Mouse (Mus musculus): Measurements from ENCODE around the gene Dctd.

DNA sequence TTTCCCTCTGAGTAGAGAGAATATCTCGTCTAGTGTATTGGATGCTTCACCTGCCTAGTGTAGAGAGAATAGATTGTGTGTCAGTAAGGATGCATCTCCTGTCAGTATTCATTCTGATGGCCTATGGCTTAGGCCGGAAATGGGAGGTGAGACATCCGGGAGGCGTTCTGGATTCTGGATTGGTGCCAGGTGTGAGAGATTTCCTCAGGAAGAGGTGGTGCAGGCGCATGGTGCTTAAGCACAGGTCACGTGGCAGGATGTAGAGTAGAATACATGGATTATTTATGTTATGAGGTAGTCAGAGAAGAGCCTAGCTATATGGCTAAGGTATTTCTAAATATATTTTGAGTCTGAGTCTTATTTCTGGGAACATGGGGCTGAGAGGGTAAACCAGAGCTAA lies 15.7 kb downstream of the Dctd start:
- TF ChIP-seq CTCF (IDR thresholded peaks at IDR 0.05; ENCODE audit: extremely low read depth, insufficient read depth, low read length) = no peak
- TF ChIP-seq POLR2A (IDR thresholded peaks at IDR 0.05; ENCODE audit: extremely low read depth, insufficient read depth, low read length) = no peak

All from cortical plate, adult 2 months (tissue).